Mouse (Mus musculus): ENCODE data around the gene Gm9970. TPM values are rescaled to one million over a fixed set of nuclear protein-coding genes. Genes with fewer than 3 reads are reported as not detected.

The Gm9970 gene
- polyA plus RNA-seq, 1 experiment = not detected

- no peaks in the 10 kb centered on the region for H3K27me3 ChIP-seq (ENCODE audit: control insufficient read depth, insufficient read depth, low read length, poor library complexity, severe bottlenecking)
- no peak overlapping the region for H3K9ac ChIP-seq (ENCODE audit: low read depth, poor library complexity, severe bottlenecking)
- H3K4me1 ChIP-seq (ENCODE audit: control insufficient read depth, insufficient read depth, low read length) = no peaks in the 10 kb centered on the region
- no peak overlapping the region for H3K4me3 ChIP-seq (ENCODE audit: low read depth, low read length)
- peaks cover 44% of the 10 kb centered on the region for H3K36me3 ChIP-seq (ENCODE audit: control insufficient read depth, insufficient read depth, low read length, poor library complexity, severe bottlenecking)
- TF ChIP-seq CTCF (IDR thresholded peaks at IDR 0.05; ENCODE audit: low read depth, low read length) (no peak), EP300 (IDR thresholded peaks at IDR 0.05; ENCODE audit: insufficient read depth, low read depth, low read length) (no peak), POLR2A (IDR thresholded peaks at IDR 0.05; ENCODE audit: insufficient read depth, low read length) (no peak)
- no peaks in the 10 kb centered on the region for H3K9me3 ChIP-seq (replicated peaks; ENCODE audit: control insufficient read depth, insufficient read depth, low read length, poor library complexity, severe bottlenecking)
- no peak overlapping the region for H3K27ac ChIP-seq (ENCODE audit: insufficient read depth, low read length)
Measured at GRCm38 (mm10) chr5:31196207-31196606, 44.8 kb downstream of the Gm9970 start.

GRCm38 (mm10) chr5:31195671-31196070, 45.4 kb downstream of the Gm9970 start:
- Histone ChIP-seq H3K4me1 (ENCODE audit: control insufficient read depth, insufficient read depth, low read length) (no peaks in the 10 kb centered on the region), H3K4me3 (ENCODE audit: low read depth, low read length) (no peak overlapping the region), H3K27ac (ENCODE audit: insufficient read depth, low read length) (no peak overlapping the region), H3K9ac (ENCODE audit: low read depth, poor library complexity, severe bottlenecking) (no peak overlapping the region), H3K36me3 (ENCODE audit: control insufficient read depth, insufficient read depth, low read length, poor library complexity, severe bottlenecking) (peaks cover 44% of the 10 kb centered on the region), H3K9me3 (replicated peaks; ENCODE audit: control insufficient read depth, insufficient read depth, low read length, poor library complexity, severe bottlenecking) (no peaks in the 10 kb centered on the region), H3K27me3 (ENCODE audit: control insufficient read depth, insufficient read depth, low read length, poor library complexity, severe bottlenecking) (no peaks in the 10 kb centered on the region)
- no peak for TF ChIP-seq POLR2A (IDR thresholded peaks at IDR 0.05; ENCODE audit: insufficient read depth, low read length)
- TF ChIP-seq EP300 (IDR thresholded peaks at IDR 0.05; ENCODE audit: insufficient read depth, low read depth, low read length) = no peak
- no peak for TF ChIP-seq CTCF (IDR thresholded peaks at IDR 0.05; ENCODE audit: low read depth, low read length)

- no peaks in the 10 kb centered on the region for H3K4me1 ChIP-seq (ENCODE audit: control insufficient read depth, insufficient read depth, low read length)
- no peak overlapping the region for H3K4me3 ChIP-seq (ENCODE audit: low read depth, low read length)
- no peaks in the 10 kb centered on the region for H3K27me3 ChIP-seq (ENCODE audit: control insufficient read depth, insufficient read depth, low read length, poor library complexity, severe bottlenecking)
- H3K9ac ChIP-seq (ENCODE audit: low read depth, poor library complexity, severe bottlenecking) = no peak overlapping the region; the same call in 1 of the 2 replicates
- peaks cover 42% of the 10 kb centered on the region for H3K36me3 ChIP-seq (ENCODE audit: control insufficient read depth, insufficient read depth, low read length, poor library complexity, severe bottlenecking)
- no peaks in the 10 kb centered on the region for H3K9me3 ChIP-seq (replicated peaks; ENCODE audit: control insufficient read depth, insufficient read depth, low read length, poor library complexity, severe bottlenecking)
- peak overlapping the region; percentile 8; the same call in 1 of the 2 replicates for H3K27ac ChIP-seq (ENCODE audit: insufficient read depth, low read length)
- TF ChIP-seq CTCF (IDR thresholded peaks at IDR 0.05; ENCODE audit: low read depth, low read length) (no peak), EP300 (IDR thresholded peaks at IDR 0.05; ENCODE audit: insufficient read depth, low read depth, low read length) (no peak), POLR2A (IDR thresholded peaks at IDR 0.05; ENCODE audit: insufficient read depth, low read length) (no peak)
Measured at GRCm38 (mm10) chr5:31194486-31195485, 46.2 kb downstream of the Gm9970 start.

GRCm38 (mm10) chr5:31193631-31194281, 47.3 kb downstream of the Gm9970 start:
- no peaks in the 10 kb centered on the region for H3K4me1 ChIP-seq (ENCODE audit: control insufficient read depth, insufficient read depth, low read length)
- 0 out of 2 replicates have a peak overlapping the region, but pooled peaks have one; percentile 12 for H3K27ac ChIP-seq (ENCODE audit: insufficient read depth, low read length)
- H3K9ac ChIP-seq (ENCODE audit: low read depth, poor library complexity, severe bottlenecking) = peak overlapping the region; percentile 71
- H3K9me3 ChIP-seq (replicated peaks; ENCODE audit: control insufficient read depth, insufficient read depth, low read length, poor library complexity, severe bottlenecking) = no peaks in the 10 kb centered on the region
- H3K4me3 ChIP-seq (ENCODE audit: low read depth, low read length) = peak overlapping the region; percentile 90
- TF ChIP-seq POLR2A (IDR thresholded peaks at IDR 0.05; ENCODE audit: insufficient read depth, low read length) (no peak), CTCF (IDR thresholded peaks at IDR 0.05; ENCODE audit: low read depth, low read length) (no peak), EP300 (IDR thresholded peaks at IDR 0.05; ENCODE audit: insufficient read depth, low read depth, low read length) (no peak)
- H3K36me3 ChIP-seq (ENCODE audit: control insufficient read depth, insufficient read depth, low read length, poor library complexity, severe bottlenecking) = peaks cover 32% of the 10 kb centered on the region
- no peaks in the 10 kb centered on the region for H3K27me3 ChIP-seq (ENCODE audit: control insufficient read depth, insufficient read depth, low read length, poor library complexity, severe bottlenecking)

- H3K9me3 ChIP-seq (replicated peaks; ENCODE audit: control insufficient read depth, insufficient read depth, low read length, poor library complexity, severe bottlenecking) = no peaks in the 10 kb centered on the region
- peak within 1 kb of the TSS; percentile 90 for H3K4me3 ChIP-seq (ENCODE audit: low read depth, low read length)
- H3K27ac ChIP-seq (ENCODE audit: insufficient read depth, low read length) = 0 out of 2 replicates have a peak within 1 kb of the TSS, but pooled peaks have one; percentile 12
- H3K27me3 ChIP-seq (ENCODE audit: control insufficient read depth, insufficient read depth, low read length, poor library complexity, severe bottlenecking) = no peaks in the 10 kb centered on the region
- TF ChIP-seq CTCF (IDR thresholded peaks at IDR 0.05; ENCODE audit: low read depth, low read length) (peak; percentile 64), POLR2A (IDR thresholded peaks at IDR 0.05; ENCODE audit: insufficient read depth, low read length) (peak; percentile 32), EP300 (IDR thresholded peaks at IDR 0.05; ENCODE audit: insufficient read depth, low read depth, low read length) (peak; percentile 19; the same call in 1 of the 2 replicates)
- peaks cover 25% of the 10 kb centered on the region for H3K36me3 ChIP-seq (ENCODE audit: control insufficient read depth, insufficient read depth, low read length, poor library complexity, severe bottlenecking)
- no peaks in the 10 kb centered on the region for H3K4me1 ChIP-seq (ENCODE audit: control insufficient read depth, insufficient read depth, low read length)
- peak within 1 kb of the TSS; percentile 77 for H3K9ac ChIP-seq (ENCODE audit: low read depth, poor library complexity, severe bottlenecking)
Measured at GRCm38 (mm10) chr5:31192939-31193630, 47.9 kb downstream of the Gm9970 start, which contains the start of the genes Snx17 and Eif2b4. Gene Snx17 (plus strand): TSS chr5:31193227. Gene Eif2b4 (minus strand): TSS chr5:31193430.

Data from ES-Bruce4 (cell line).